Comparison of ENCODE assay signal across 16 mouse cellular contexts in the genomic region with DNA sequence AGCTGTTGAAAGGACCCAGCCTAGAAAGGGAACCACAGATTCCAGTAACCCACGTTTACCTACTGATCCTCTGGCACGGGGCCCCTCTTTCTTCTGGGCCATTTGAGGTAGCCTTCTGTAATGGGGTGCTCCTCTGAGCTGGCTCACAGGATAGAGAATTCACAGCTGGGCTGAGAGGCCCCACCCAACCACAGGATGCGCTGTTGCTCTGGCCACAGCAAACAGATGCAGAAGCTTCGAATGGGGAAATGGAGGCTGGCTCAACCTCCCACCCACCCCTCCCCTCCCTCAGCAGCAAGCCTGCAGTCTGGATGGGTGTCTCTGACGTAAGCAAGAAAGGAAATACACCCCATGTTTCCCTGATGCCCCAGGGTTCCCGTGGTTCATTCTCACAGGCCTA.
DNase-seq lines count a peak whose midpoint lies in the region; ATAC-seq lines count a peak whose summit lies in the region.
"Had no signal": no experiment of that assay in that cellular context is flagged by ENCODE, and none has a peak within 500 bp of the region (broad histone marks: within the 10 kb centered on the region; RNA-seq: fewer than 3 reads in every experiment).

No protein-coding gene starts in this region.

- peak; percentile 76 for ATAC-seq in megakaryocyte progenitor cell, adult 5-6 weeks (replicated peaks; ENCODE audit: poor library complexity)
- ATAC-seq: forebrain, embryonic 14.5 days; midbrain, embryonic 15.5 days had no signal

- peak; percentile 73 for DNase-seq in heart, adult 11 months
- DNase-seq in heart, adult 18-20 months = no peak
- peak; percentile 15 for DNase-seq in A20 (ENCODE audit: low read depth, low spot score)
- DNase-seq in thymus, postnatal 0 days (ENCODE audit: low spot score) = peak; percentile 82
- DNase-seq in layer of hippocampus, adult 18-20 months (ENCODE audit: low spot score in 2 of 2) = no peak
- no peak for DNase-seq in kidney, adult 8-10 months
- no peak for DNase-seq in spleen, postnatal 14 days (ENCODE audit: low spot score in 2 of 2)
- DNase-seq: adrenal gland, postnatal 36 days; B cell, adult 2 months; cerebellum, adult 9-10 months; embryo, embryonic 11 days; lung, embryonic 14.5 days; spleen, adult 18-20 months had no signal

Comparison
In these comparisons a context has a peak if more than half of its experiments do, and no peak if none do; other contexts are left out.
1. DNase-seq: peak in heart, adult 11 months (single experiment), A20 (single experiment) and thymus, postnatal 0 days (single experiment); none in heart, adult 18-20 months (0 of 2), layer of hippocampus, adult 18-20 months (0 of 2), kidney, adult 8-10 months (0 of 2) and spleen, postnatal 14 days (0 of 2).